Mouse (Mus musculus): Measurements from ENCODE around the gene Lrch3.
"Not testable (repeated sequence)": the region's sequence is repeated elsewhere in the genome, so short reads cannot be mapped to it uniquely, and the experiment has no call there.

Gene Lrch3

GRCm38 (mm10) chr16:33054927-33055326 is 141.0 kb downstream of the Lrch3 start:
- not testable (repeated sequence) for ATAC-seq (ENCODE audit: low TSS enrichment)

DNA sequence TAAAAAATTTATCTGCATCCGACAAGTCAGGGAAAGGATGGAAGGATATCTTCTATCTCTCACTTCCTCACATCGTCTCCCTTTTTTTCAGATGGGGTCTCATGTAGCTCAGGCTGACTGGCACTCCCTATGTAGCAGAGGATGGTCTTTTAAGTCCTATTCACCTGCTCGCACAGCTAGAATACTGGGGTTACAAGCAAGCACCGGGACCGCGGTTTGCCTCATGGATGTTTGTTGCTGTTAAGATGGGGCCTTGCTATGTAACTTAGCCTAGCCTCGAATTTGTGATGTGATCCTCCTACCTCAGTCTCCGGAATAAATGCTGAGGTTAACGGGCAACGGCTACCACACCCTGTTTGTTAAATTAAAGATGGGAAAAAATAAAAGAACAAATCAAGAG is 141.8 kb downstream of the Lrch3 start:
- peak; percentile 16; the same call in 1 of the 2 replicates for ATAC-seq (ENCODE audit: low TSS enrichment)

GRCm38 (mm10) chr16:33056095-33056785 is 142.3 kb downstream of the Lrch3 start, which contains the start of the genes Iqcg and Rpl35a:
TSS of gene Iqcg (minus strand) at chr16:33056218.
TSS of gene Rpl35a (plus strand) at chr16:33056453.
- peak; percentile 96 for ATAC-seq (ENCODE audit: low TSS enrichment)

- peak; percentile 18; the same call in 1 of the 2 replicates for ATAC-seq (ENCODE audit: low TSS enrichment)
Measured at GRCm38 (mm10) chr16:33056786-33057185, 142.9 kb downstream of the Lrch3 start.

GRCm38 (mm10) chr16:33058033-33058432 is 144.1 kb downstream of the Lrch3 start:
- no peak for ATAC-seq (ENCODE audit: low TSS enrichment)

- not testable (repeated sequence) for ATAC-seq (ENCODE audit: low TSS enrichment)
Measured at GRCm38 (mm10) chr16:33058656-33059055, 144.8 kb downstream of the Lrch3 start.

DNA sequence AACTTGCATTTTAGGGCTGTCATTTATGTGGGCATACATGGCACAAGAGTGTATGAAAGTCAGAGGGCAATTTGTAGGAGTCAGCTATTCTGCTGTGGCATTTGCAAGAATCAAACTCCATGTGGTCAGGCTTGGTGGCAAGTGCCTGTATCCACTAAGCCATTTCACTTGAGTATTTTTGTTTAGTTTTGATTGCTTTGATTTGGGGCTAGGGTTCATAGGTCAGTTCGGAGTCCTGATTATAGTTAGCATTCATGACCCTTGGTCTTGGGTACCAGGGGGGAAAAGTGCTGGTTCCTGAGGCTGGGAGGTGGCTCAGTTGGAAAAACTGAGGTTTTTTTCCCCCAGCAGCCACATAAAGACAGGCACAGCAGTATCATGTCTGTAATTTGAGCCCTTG is 145.6 kb downstream of the Lrch3 start:
- ATAC-seq (ENCODE audit: low TSS enrichment) = no peak

- no peak for ATAC-seq (ENCODE audit: low TSS enrichment)
Measured at GRCm38 (mm10) chr16:33060926-33061325, 147.0 kb downstream of the Lrch3 start.

GRCm38 (mm10) chr16:33061400-33061799 is 147.5 kb downstream of the Lrch3 start:
- ATAC-seq (ENCODE audit: low TSS enrichment) = no peak

- ATAC-seq (ENCODE audit: low TSS enrichment) = peak; percentile 96
Measured at GRCm38 (mm10) chr16:33062024-33062681, 148.3 kb downstream of the Lrch3 start, which contains the start of gene Lmln. TSS of gene Lmln (plus strand) at chr16:33062521.

DNA sequence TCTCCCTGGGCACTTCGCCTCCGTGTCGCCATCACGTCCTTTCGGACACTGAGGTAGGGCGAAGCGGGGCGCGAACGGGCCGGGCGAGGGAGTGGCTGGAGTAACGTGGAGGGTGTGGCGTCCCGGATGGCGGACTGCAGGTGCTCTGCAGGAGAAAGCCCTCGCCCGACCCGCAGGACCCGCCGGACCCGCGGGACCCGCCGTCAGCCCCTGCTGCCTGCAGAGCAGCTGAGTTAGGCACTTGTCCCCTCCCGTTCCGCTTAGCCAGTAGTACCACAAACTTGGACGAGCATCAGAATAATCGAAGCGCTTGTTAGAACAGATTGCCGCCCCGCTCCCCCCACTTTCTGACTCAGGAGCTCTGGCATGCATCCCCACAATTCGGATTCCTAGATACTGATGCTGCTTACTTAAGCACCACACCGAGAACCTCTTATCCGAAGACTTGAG is 148.8 kb downstream of the Lrch3 start:
- peak; percentile 62 for ATAC-seq (ENCODE audit: low TSS enrichment)

- ATAC-seq (ENCODE audit: low TSS enrichment) = no peak
Measured at GRCm38 (mm10) chr16:33063267-33063666, 149.4 kb downstream of the Lrch3 start.

GRCm38 (mm10) chr16:33064636-33065035 is 150.7 kb downstream of the Lrch3 start:
- ATAC-seq (ENCODE audit: low TSS enrichment) = no peak
